Mouse (Mus musculus): ENCODE measurements around the gene Actg2. TPM values are rescaled to one million over a fixed set of nuclear protein-coding genes. Genes with fewer than 3 reads are reported as not detected.

The Actg2 gene
- total and polyA plus RNA-seq, 3 experiments, result 0.07 to 0.27 TPM; not detected in 1

DNA sequence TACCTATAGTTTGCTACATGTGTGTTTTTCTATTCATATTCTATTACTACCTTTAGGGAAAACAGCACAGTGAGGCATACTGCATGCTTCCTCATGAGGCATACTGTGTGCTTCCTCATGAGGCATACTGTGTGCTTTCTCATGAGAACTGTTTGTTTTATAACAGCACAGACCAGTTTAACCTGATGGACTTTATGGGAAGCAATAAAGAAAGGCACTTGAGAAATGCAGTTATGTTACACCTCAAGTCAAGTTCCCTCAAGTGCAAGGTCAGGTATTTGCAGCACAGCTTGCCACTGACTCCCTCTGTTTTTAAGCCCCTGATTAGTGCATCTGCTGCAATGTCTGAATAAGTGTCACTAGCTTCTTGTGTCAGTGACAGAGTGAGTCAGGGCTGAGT is 41.5 kb upstream of the Actg2 start:
- no peaks in the 10 kb centered on the region for H3K79me2 ChIP-seq (ENCODE audit: control insufficient read depth, insufficient read depth, low read length, poor library complexity)
- no peak overlapping the region for H3K27ac ChIP-seq (ENCODE audit: control insufficient read depth, low read depth, low read length)
- peak; percentile 75 for TF ChIP-seq ZKSCAN1 (IDR thresholded peaks at IDR 0.05; ENCODE audit: low read depth, low read length)
- no peak for TF ChIP-seq KAT2A (conservative IDR thresholded peaks at IDR 0.05; ENCODE audit: low read depth, low read length)
- H3K27me3 ChIP-seq (ENCODE audit: control insufficient read depth in 1 of 2, insufficient read depth in 2 of 2, low read length in 2 of 2), result peaks cover 8 to 15% of the 10 kb centered on the region in 2 experiments; a peak in 3 of 4 replicates
- no peak overlapping the region for H3K9ac ChIP-seq (ENCODE audit: control insufficient read depth, low read depth, low read length, poor library complexity, severe bottlenecking)
- no peaks in the 10 kb centered on the region for H3K9me3 ChIP-seq (replicated peaks; ENCODE audit: insufficient read depth, low read length)
- DNase-seq (ENCODE audit: low read depth, low spot score), result no peak
- H3K4me3 ChIP-seq (ENCODE audit: control insufficient read depth in 1 of 2, insufficient read depth in 1 of 2, low read depth in 2 of 2, low read length in 2 of 2), result no peak overlapping the region
- H3K36me3 ChIP-seq (ENCODE audit: control insufficient read depth in 1 of 2, insufficient read depth in 2 of 2, low read length in 2 of 2), result peaks cover 0 to 2% of the 10 kb centered on the region in 2 experiments; a peak in 1 of 4 replicates
- H3K4me1 ChIP-seq (ENCODE audit: control insufficient read depth in 1 of 2, insufficient read depth in 2 of 2, low read length in 2 of 2), result peaks cover 0 to 4% of the 10 kb centered on the region in 2 experiments; a peak in 2 of 4 replicates

DNA sequence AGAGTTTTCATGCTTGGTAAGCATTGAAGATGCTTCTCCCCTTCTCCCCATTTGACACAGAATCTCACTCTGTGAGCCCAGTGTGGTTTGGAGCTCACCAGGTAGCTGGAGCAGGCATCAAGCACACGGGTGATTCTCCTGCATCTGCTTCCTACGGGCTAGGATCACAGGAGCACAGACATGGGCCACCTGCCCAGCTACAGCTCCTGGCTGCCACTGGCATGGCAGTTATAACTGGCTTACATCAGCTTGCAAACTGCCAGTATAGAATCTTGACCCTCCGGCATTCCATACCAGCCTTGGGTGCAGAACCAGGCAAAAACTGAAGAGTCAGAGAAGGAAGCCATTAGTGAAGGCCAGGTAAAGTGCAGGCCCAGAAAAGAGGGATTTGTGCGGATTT is 39.5 kb upstream of the Actg2 start:
- Histone ChIP-seq H3K27ac (ENCODE audit: control insufficient read depth, low read depth, low read length) (no peak overlapping the region), H3K4me1 (ENCODE audit: control insufficient read depth in 1 of 2, insufficient read depth in 2 of 2, low read length in 2 of 2) (peaks cover 0 to 4% of the 10 kb centered on the region in 2 experiments; a peak in 2 of 4 replicates), H3K27me3 (ENCODE audit: control insufficient read depth in 1 of 2, insufficient read depth in 2 of 2, low read length in 2 of 2) (peaks cover 8 to 11% of the 10 kb centered on the region in 2 experiments; a peak in 3 of 4 replicates), H3K9me3 (replicated peaks; ENCODE audit: insufficient read depth, low read length) (no peaks in the 10 kb centered on the region), H3K4me3 (ENCODE audit: control insufficient read depth in 1 of 2, insufficient read depth in 1 of 2, low read depth in 2 of 2, low read length in 2 of 2) (no peak overlapping the region), H3K79me2 (ENCODE audit: control insufficient read depth, insufficient read depth, low read length, poor library complexity) (no peaks in the 10 kb centered on the region; the same call in 1 of the 2 replicates), H3K9ac (ENCODE audit: control insufficient read depth, low read depth, low read length, poor library complexity, severe bottlenecking) (no peak overlapping the region), H3K36me3 (ENCODE audit: control insufficient read depth in 1 of 2, insufficient read depth in 2 of 2, low read length in 2 of 2) (peaks cover 0 to 2% of the 10 kb centered on the region in 2 experiments; a peak in 1 of 4 replicates)
- no peak for TF ChIP-seq EP300 (IDR thresholded peaks at IDR 0.05; ENCODE audit: low read depth in 1 of 2, low read length in 2 of 2)
- TF ChIP-seq TBP (IDR thresholded peaks at IDR 0.05; ENCODE audit: low read depth, low read length), result no peak
- no peak for TF ChIP-seq GATA1 (IDR thresholded peaks at IDR 0.05; ENCODE audit: low read depth, low read length)
- no peak for TF ChIP-seq CTCF (IDR thresholded peaks at IDR 0.05 in 2 of 3, conservative IDR thresholded peaks at IDR 0.05 in 1 of 3; ENCODE audit: control insufficient read depth in 1 of 3, insufficient read depth in 1 of 3, low read depth in 2 of 3, low read length in 3 of 3, poor library complexity in 1 of 3, severe bottlenecking in 1 of 3)
- DNase-seq (ENCODE audit: low read depth, low spot score), result no peak

DNA sequence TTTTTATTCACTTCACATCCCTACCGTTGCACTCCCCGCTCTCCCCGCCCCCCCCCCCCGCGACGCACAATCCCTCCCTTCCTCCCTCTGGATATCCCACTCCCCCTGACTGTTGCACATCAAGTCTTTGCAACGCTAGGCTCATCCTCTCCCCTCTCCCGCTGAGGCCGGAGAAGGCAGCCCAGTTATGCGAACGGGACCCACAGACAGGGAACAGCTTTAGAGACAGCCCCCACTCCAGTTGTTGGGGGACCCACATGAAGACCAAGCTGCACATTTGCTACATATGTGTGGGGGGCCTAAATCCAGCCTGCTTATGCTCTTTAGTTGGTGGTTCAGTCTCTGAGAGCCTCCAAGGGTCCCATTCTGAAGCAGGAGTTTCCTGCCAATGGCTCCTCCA is 36.6 kb upstream of the Actg2 start, which contains the start of gene Stambp:
Gene Stambp, minus strand, starts transcription at position 59 of the 400 bp plus-strand sequence.
- peaks cover 3 to 4% of the 10 kb centered on the region in 2 experiments; a peak in 3 of 4 replicates for H3K4me1 ChIP-seq (ENCODE audit: control insufficient read depth in 1 of 2, insufficient read depth in 2 of 2, low read length in 2 of 2)
- no peaks in the 10 kb centered on the region for H3K9me3 ChIP-seq (replicated peaks; ENCODE audit: insufficient read depth, low read length)
- TF ChIP-seq EP300 (IDR thresholded peaks at IDR 0.05; ENCODE audit: low read depth in 1 of 2, low read length in 2 of 2) (no peak), MAFK (IDR thresholded peaks at IDR 0.05; ENCODE audit: borderline replicate concordance, low read depth, low read length) (no peak), MAX (IDR thresholded peaks at IDR 0.05; ENCODE audit: low read length) (no peak), UBTF (IDR thresholded peaks at IDR 0.05; ENCODE audit: borderline replicate concordance, insufficient read depth, low read depth, low read length) (no peak), POLR2AphosphoS2 (IDR thresholded peaks at IDR 0.05; ENCODE audit: low read length) (no peak), E2F4 (IDR thresholded peaks at IDR 0.05; ENCODE audit: borderline replicate concordance, low read depth, low read length) (no peak), ZNF384 (IDR thresholded peaks at IDR 0.05; ENCODE audit: low read depth, low read length) (no peak), SMC3 (IDR thresholded peaks at IDR 0.05; ENCODE audit: low read depth, low read length) (no peak), CTCF (IDR thresholded peaks at IDR 0.05 in 2 of 3, conservative IDR thresholded peaks at IDR 0.05 in 1 of 3; ENCODE audit: control insufficient read depth in 1 of 3, insufficient read depth in 1 of 3, low read depth in 2 of 3, low read length in 3 of 3, poor library complexity in 1 of 3, severe bottlenecking in 1 of 3) (no peak), MEF2A (IDR thresholded peaks at IDR 0.05; ENCODE audit: extremely low read depth, insufficient replicate concordance, low read depth, low read length, poor library complexity, severe bottlenecking) (no peak)
- H3K27ac ChIP-seq (ENCODE audit: control insufficient read depth, low read depth, low read length), result peak within 1 kb of the TSS; percentile 18; the same call in 1 of the 2 replicates
- H3K79me2 ChIP-seq (ENCODE audit: control insufficient read depth, insufficient read depth, low read length, poor library complexity), result no peaks in the 10 kb centered on the region; the same call in 1 of the 2 replicates
- peaks cover 0 to 7% of the 10 kb centered on the region in 2 experiments; a peak in 3 of 4 replicates for H3K36me3 ChIP-seq (ENCODE audit: control insufficient read depth in 1 of 2, insufficient read depth in 2 of 2, low read length in 2 of 2)
- H3K4me3 ChIP-seq (ENCODE audit: control insufficient read depth in 1 of 2, insufficient read depth in 1 of 2, low read depth in 2 of 2, low read length in 2 of 2), result peak within 1 kb of the TSS; percentile 84 to 97
- H3K27me3 ChIP-seq (ENCODE audit: control insufficient read depth in 1 of 2, insufficient read depth in 2 of 2, low read length in 2 of 2), result peaks cover 5 to 8% of the 10 kb centered on the region in 2 experiments; a peak in 3 of 4 replicates
- DNase-seq (ENCODE audit: low read depth, low spot score), result no peak
- H3K9ac ChIP-seq (ENCODE audit: control insufficient read depth, low read depth, low read length, poor library complexity, severe bottlenecking), result peak within 1 kb of the TSS; percentile 72

Measured in MEL (cell line).